Mouse (Mus musculus) layer of hippocampus, adult 9-11 months (tissue): Measurements from ENCODE around the gene Actc1.

ENCODE experiments used
- DNase-seq: peaks from one replicate; pipeline ENCODE4 v3.0.0; 2022

The Actc1 gene

GRCm38 (mm10) chr2:114049372-114049771, 4.0 kb downstream of the Actc1 start:
- DNase-seq: no peak

- peak; percentile 30 for DNase-seq
Observed at GRCm38 (mm10) chr2:114047960-114048611, 5.3 kb downstream of the Actc1 start.

GRCm38 (mm10) chr2:114046151-114046664, 7.1 kb downstream of the Actc1 start:
- DNase-seq: no peak

- DNase-seq: no peak
Observed at GRCm38 (mm10) chr2:114037926-114038325, 15.4 kb downstream of the Actc1 start.

- no peak for DNase-seq
Observed at GRCm38 (mm10) chr2:114032259-114032658, 21.1 kb downstream of the Actc1 start.

- no peak for DNase-seq
Observed at GRCm38 (mm10) chr2:114023383-114023782, 30.0 kb downstream of the Actc1 start.

GRCm38 (mm10) chr2:114020210-114020563, 33.2 kb downstream of the Actc1 start:
- DNase-seq: no peak

- DNase-seq: no peak
Observed at GRCm38 (mm10) chr2:114019474-114020209, 33.7 kb downstream of the Actc1 start.

- DNase-seq: no peak
Observed at GRCm38 (mm10) chr2:114018136-114018535, 35.2 kb downstream of the Actc1 start.

- DNase-seq: no peak
Observed at GRCm38 (mm10) chr2:114014839-114015238, 38.5 kb downstream of the Actc1 start.

- no peak for DNase-seq
Observed at GRCm38 (mm10) chr2:114013846-114014245, 39.5 kb downstream of the Actc1 start.

- DNase-seq: no peak
Observed at GRCm38 (mm10) chr2:114013295-114013771, 40.0 kb downstream of the Actc1 start, which contains the start of gene Gjd2. Gene Gjd2 (minus strand): TSS chr2:114013619.

- DNase-seq: no peak
Observed at GRCm38 (mm10) chr2:114012749-114013211, 40.6 kb downstream of the Actc1 start.

- DNase-seq: no peak
Observed at GRCm38 (mm10) chr2:114011838-114012237, 41.5 kb downstream of the Actc1 start.

- no peak for DNase-seq
Observed at GRCm38 (mm10) chr2:114008321-114008720, 45.0 kb downstream of the Actc1 start.

- no peak for DNase-seq
Observed at GRCm38 (mm10) chr2:113997484-113997883, 55.9 kb downstream of the Actc1 start.
